Mouse (Mus musculus): Measurements from ENCODE around the gene Sertad1. TPM values are rescaled to one million over a fixed set of nuclear protein-coding genes. Genes with fewer than 3 reads are reported as not detected.

Sertad1 gene
- 6.1 and 10.7 TPM in 2 replicates for polyA plus RNA-seq (2014; fragmentation: Nextera tagmentation; extraction: Ambion mirVana)

DNA sequence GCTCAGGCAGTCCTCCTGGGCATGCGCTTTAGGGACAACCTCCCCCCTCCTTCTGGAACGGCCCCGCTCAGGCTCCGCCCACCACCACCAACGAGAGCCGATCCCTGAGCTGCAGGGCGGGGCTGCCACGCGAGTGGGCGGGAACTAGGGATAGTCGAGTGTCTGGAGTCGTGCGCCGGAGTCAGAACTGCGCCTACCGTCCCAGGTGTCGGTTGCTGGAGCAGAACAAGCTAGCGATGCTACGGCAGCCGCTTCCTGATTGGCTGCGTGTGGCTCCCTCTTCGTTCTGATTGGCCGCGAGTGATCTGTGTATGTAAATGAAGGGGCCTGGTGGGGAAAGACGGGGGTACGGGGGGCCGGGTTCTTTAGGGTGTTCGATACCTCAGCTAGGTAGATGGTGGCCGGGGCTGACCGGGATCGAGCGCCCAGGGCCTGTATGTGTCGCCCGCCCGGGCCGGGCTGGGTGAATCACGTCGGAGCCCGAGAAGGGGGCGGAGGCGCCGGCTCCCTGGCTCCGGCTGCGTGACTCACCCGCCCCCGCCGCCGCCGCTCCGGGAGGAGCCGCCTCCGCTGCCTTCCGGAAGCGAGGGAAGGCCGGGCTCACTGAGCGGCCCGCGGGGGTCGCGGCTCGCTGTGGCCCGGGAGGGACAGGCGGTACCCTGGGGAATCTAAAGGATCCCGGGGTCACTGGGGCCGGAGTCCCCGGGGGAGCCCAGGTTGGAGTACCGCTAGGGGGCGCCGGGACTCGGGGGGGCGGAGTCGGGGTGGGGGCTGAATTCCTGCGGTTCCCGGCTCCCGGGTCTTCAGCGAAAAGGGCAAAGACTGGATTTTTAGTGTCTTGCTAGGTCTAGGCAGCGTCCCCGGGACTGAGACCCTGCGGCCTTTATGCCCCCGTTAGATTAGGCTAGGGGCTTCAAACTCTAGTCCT is at the start of gene Sertad1:
Gene Sertad1, plus strand, starts transcription at position 141 of the 928 bp plus-strand sequence.
- no peaks in the 10 kb centered on the region for H3K9me3 ChIP-seq (ENCODE audit: control insufficient read depth, low read length)
- ATAC-seq (ENCODE audit: low read depth), result peak; percentile 98
- no peaks in the 10 kb centered on the region for H3K27me3 ChIP-seq (ENCODE audit: control insufficient read depth, insufficient read depth, low read length)
- WGBS, result under 1% methylated on average over 71 of the region's 80 CpGs
- H3K9ac ChIP-seq (replicated peaks; ENCODE audit: low read depth, low read length), result peak within 1 kb of the TSS; percentile 66
- H3K4me2 ChIP-seq (ENCODE audit: low read depth, low read length), result peak within 1 kb of the TSS; percentile 54
- H3K36me3 ChIP-seq (ENCODE audit: control insufficient read depth, insufficient read depth, low read length), result no peaks in the 10 kb centered on the region
- H3K4me3 ChIP-seq (ENCODE audit: low read depth, low read length), result peak within 1 kb of the TSS; percentile 68
- 0 out of 2 replicates have a peak, but pooled peaks cover 2% of the 10 kb centered on the region for H3K4me1 ChIP-seq (ENCODE audit: control insufficient read depth, insufficient read depth, low read length)
- H3K27ac ChIP-seq (ENCODE audit: low read depth, low read length), result peak within 1 kb of the TSS; percentile 87

- no peak for ATAC-seq (ENCODE audit: low read depth)
- no peak overlapping the region for H3K4me2 ChIP-seq (ENCODE audit: low read depth, low read length)
- no peaks in the 10 kb centered on the region for H3K4me1 ChIP-seq (ENCODE audit: control insufficient read depth, insufficient read depth, low read length)
- no peak overlapping the region for H3K9ac ChIP-seq (replicated peaks; ENCODE audit: low read depth, low read length)
- 0 out of 2 replicates have a peak, but pooled peaks cover 5% of the 10 kb centered on the region for H3K27me3 ChIP-seq (ENCODE audit: control insufficient read depth, insufficient read depth, low read length)
- no peak overlapping the region for H3K27ac ChIP-seq (ENCODE audit: low read depth, low read length)
- no peak overlapping the region for H3K4me3 ChIP-seq (ENCODE audit: low read depth, low read length)
- WGBS, result 63% methylated on average over 5 of the region's 5 CpGs
- no peaks in the 10 kb centered on the region for H3K36me3 ChIP-seq (ENCODE audit: control insufficient read depth, insufficient read depth, low read length)
- H3K9me3 ChIP-seq (ENCODE audit: control insufficient read depth, low read length), result no peaks in the 10 kb centered on the region
These were observed 49.2 kb upstream of the Sertad1 start for GRCm38 (mm10) chr7:27437544-27437943.

DNA sequence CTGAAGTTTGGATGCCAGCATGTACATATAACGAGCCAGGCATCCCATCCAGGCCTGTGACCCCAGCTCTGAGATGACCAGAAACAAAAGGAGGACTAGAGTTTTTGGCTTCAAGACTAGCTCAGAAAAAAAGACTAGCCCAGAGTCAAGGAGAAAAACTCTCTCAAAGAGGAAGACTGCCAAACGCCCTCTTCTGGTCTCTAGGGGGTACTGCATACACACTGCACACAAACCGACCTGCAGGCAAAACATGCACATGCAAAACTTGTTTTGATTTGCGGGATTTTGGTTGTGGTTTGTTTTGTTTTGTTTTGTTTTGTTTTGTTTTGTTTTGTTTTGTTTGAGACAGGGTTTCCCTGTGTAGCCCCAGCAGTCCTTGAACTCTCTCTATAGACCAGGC is 46.7 kb upstream of the Sertad1 start:
- Histone ChIP-seq H3K36me3 (ENCODE audit: control insufficient read depth, insufficient read depth, low read length) (no peaks in the 10 kb centered on the region), H3K9ac (replicated peaks; ENCODE audit: low read depth, low read length) (no peak overlapping the region), H3K4me2 (ENCODE audit: low read depth, low read length) (no peak overlapping the region), H3K9me3 (ENCODE audit: control insufficient read depth, low read length) (no peaks in the 10 kb centered on the region), H3K27me3 (ENCODE audit: control insufficient read depth, insufficient read depth, low read length) (no peaks in the 10 kb centered on the region), H3K4me3 (ENCODE audit: low read depth, low read length) (no peak overlapping the region), H3K4me1 (ENCODE audit: control insufficient read depth, insufficient read depth, low read length) (no peaks in the 10 kb centered on the region), H3K27ac (ENCODE audit: low read depth, low read length) (no peak overlapping the region)
- WGBS, result 82% methylated on average over 4 of the region's 4 CpGs
- no peak for ATAC-seq (ENCODE audit: low read depth)

- peak overlapping the region; percentile 59 for H3K4me3 ChIP-seq (ENCODE audit: low read depth, low read length)
- no peaks in the 10 kb centered on the region for H3K27me3 ChIP-seq (ENCODE audit: control insufficient read depth, insufficient read depth, low read length)
- H3K4me2 ChIP-seq (ENCODE audit: low read depth, low read length), result peak overlapping the region; percentile 87
- WGBS, result 4% methylated on average over 16 of the region's 18 CpGs
- peak; percentile 7; the same call in 1 of the 2 replicates for ATAC-seq (ENCODE audit: low read depth)
- H3K9me3 ChIP-seq (ENCODE audit: control insufficient read depth, low read length), result no peaks in the 10 kb centered on the region
- H3K36me3 ChIP-seq (ENCODE audit: control insufficient read depth, insufficient read depth, low read length), result no peaks in the 10 kb centered on the region
- peak overlapping the region; percentile 72 for H3K27ac ChIP-seq (ENCODE audit: low read depth, low read length)
- 0 out of 2 replicates have a peak, but pooled peaks cover 8% of the 10 kb centered on the region for H3K4me1 ChIP-seq (ENCODE audit: control insufficient read depth, insufficient read depth, low read length)
- H3K9ac ChIP-seq (replicated peaks; ENCODE audit: low read depth, low read length), result peak overlapping the region; percentile 79
These were observed 40.7 kb upstream of the Sertad1 start for GRCm38 (mm10) chr7:27446051-27446450.

DNA sequence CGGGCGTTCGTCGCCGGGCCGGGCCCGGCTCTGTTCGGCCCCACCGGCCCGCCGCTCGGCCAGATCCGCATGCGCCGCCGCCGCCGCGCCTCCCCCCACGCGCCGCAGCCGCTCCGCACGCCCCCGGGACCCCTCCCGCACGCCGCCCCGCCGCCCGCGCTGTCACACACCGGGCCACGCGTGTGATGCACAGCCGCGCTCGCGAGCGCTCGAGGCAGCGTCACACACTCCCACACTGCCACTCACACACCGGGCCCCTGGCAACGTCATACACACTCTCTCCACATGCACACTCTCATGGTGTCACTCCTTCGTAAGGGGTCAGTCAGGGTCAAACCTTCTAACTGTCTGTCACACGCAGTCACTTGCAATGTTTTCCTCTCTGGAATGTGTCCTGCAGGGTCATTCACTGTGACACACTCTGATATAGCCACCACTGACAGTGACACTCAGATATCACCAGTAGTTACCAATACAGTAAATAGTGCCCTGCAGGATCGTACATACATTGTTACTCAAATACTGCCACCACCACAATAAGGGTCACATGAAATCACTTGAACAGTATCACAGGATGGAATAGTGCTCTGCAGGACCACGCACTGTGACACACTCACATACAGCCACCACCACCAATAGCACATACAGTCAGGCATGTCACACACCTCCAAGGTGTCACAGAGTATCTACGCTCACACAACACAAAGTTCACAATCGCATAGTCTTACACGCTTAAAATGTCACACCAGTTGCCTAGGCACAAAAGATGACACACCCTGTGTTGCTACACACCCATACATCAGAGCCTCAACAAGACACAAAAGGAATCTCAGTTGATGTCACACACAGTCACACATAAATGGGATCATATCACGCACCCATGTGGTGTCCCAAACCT is 39.9 kb upstream of the Sertad1 start:
- H3K27me3 ChIP-seq (ENCODE audit: control insufficient read depth, insufficient read depth, low read length), result no peaks in the 10 kb centered on the region
- H3K4me1 ChIP-seq (ENCODE audit: control insufficient read depth, insufficient read depth, low read length), result 0 out of 2 replicates have a peak, but pooled peaks cover 8% of the 10 kb centered on the region
- H3K9me3 ChIP-seq (ENCODE audit: control insufficient read depth, low read length), result no peaks in the 10 kb centered on the region
- 6% methylated on average over 53 of the region's 53 CpGs for WGBS
- no peaks in the 10 kb centered on the region for H3K36me3 ChIP-seq (ENCODE audit: control insufficient read depth, insufficient read depth, low read length)
- peak overlapping the region; percentile 59 for H3K4me3 ChIP-seq (ENCODE audit: low read depth, low read length)
- H3K4me2 ChIP-seq (ENCODE audit: low read depth, low read length), result peak overlapping the region; percentile 87
- H3K9ac ChIP-seq (replicated peaks; ENCODE audit: low read depth, low read length), result peak overlapping the region; percentile 79
- peak overlapping the region; percentile 72 for H3K27ac ChIP-seq (ENCODE audit: low read depth, low read length)
- peak; percentile 60 for ATAC-seq (ENCODE audit: low read depth)

DNA sequence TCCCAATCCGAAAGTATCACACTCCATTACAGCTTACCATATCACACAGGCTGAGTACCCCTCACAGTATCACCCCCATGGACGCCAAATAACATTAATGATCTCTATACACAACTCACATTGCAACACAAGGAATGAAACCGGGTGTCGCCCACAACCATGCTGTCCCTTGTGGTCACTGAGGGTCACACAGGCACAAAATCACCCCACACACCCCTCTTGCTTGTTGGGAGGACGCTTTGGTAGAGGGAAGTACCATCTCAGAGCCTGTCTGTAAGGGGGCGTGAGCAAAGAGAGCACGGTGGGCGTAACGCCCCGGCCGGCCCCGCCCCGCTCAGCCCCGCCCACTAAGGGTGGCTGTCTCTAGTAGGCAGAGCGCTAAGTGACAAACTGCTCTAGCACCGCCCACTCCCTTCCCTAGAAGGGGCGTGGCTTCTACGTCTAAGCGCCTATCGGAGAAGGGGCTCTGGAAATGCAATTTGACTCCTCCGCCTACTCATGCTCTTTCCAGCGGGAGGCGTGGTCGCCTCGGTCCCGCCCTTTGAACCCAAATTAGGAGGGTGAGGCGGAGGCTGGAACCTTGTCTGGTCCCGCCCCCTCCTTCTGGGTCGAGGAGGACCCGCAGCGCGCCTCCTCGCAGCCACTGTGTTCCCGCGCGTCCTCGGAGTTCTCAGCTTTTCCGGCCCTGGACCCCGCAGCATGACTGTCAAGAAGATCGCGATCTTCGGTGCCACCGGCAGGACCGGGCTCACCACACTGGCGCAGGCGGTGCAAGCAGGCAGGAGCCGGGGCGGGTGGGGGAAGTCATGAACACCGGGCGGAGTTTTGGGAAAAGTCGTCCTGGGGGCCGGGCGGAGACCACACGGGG is 39.1 kb upstream of the Sertad1 start, which contains the start of the genes Sptbn4 and Blvrb:
Gene Sptbn4, minus strand, starts transcription at position 268 of the 868 bp plus-strand sequence.
Gene Blvrb, plus strand, starts transcription at position 560 of the 868 bp plus-strand sequence.
- Histone ChIP-seq H3K27me3 (ENCODE audit: control insufficient read depth, insufficient read depth, low read length) (no peaks in the 10 kb centered on the region), H3K36me3 (ENCODE audit: control insufficient read depth, insufficient read depth, low read length) (no peaks in the 10 kb centered on the region), H3K27ac (ENCODE audit: low read depth, low read length) (peak within 1 kb of the TSS; percentile 72), H3K4me1 (ENCODE audit: control insufficient read depth, insufficient read depth, low read length) (0 out of 2 replicates have a peak, but pooled peaks cover 8% of the 10 kb centered on the region), H3K4me3 (ENCODE audit: low read depth, low read length) (peak within 1 kb of the TSS; percentile 59), H3K9me3 (ENCODE audit: control insufficient read depth, low read length) (no peaks in the 10 kb centered on the region), H3K4me2 (ENCODE audit: low read depth, low read length) (peak within 1 kb of the TSS; percentile 87), H3K9ac (replicated peaks; ENCODE audit: low read depth, low read length) (peak within 1 kb of the TSS; percentile 79)
- WGBS, result under 1% methylated on average over 54 of the region's 54 CpGs
- ATAC-seq (ENCODE audit: low read depth), result peak; percentile 93

- H3K4me2 ChIP-seq (ENCODE audit: low read depth, low read length), result peak overlapping the region; percentile 87
- ATAC-seq (ENCODE audit: low read depth), result no peak
- H3K27me3 ChIP-seq (ENCODE audit: control insufficient read depth, insufficient read depth, low read length), result no peaks in the 10 kb centered on the region
These were observed 38.1 kb upstream of the Sertad1 start for GRCm38 (mm10) chr7:27448421-27449206.

More at GRCm38 (mm10) chr7:27448421-27449206, 38.1 kb upstream of the Sertad1 start:
- H3K36me3 ChIP-seq (ENCODE audit: control insufficient read depth, insufficient read depth, low read length), result no peaks in the 10 kb centered on the region
- H3K4me1 ChIP-seq (ENCODE audit: control insufficient read depth, insufficient read depth, low read length), result 0 out of 2 replicates have a peak, but pooled peaks cover 8% of the 10 kb centered on the region
- H3K9me3 ChIP-seq (ENCODE audit: control insufficient read depth, low read length), result no peaks in the 10 kb centered on the region
- H3K4me3 ChIP-seq (ENCODE audit: low read depth, low read length), result peak overlapping the region; percentile 37
- WGBS, result 52% methylated on average over 15 of the region's 15 CpGs
- H3K27ac ChIP-seq (ENCODE audit: low read depth, low read length), result no peak overlapping the region
- H3K9ac ChIP-seq (replicated peaks; ENCODE audit: low read depth, low read length), result no peak overlapping the region
